Mouse (Mus musculus): ENCODE results near the gene Zfp182. TPM values are rescaled to one million over a fixed set of nuclear protein-coding genes. Genes with fewer than 3 reads are reported as not detected.

Gene Zfp182
- total RNA-seq (2014; fragmentation: Nextera tagmentation) (19.2 and 23.4 TPM in 2 replicates), total RNA-seq (2017) (11.0 and 15.4 TPM in 2 replicates)

DNA sequence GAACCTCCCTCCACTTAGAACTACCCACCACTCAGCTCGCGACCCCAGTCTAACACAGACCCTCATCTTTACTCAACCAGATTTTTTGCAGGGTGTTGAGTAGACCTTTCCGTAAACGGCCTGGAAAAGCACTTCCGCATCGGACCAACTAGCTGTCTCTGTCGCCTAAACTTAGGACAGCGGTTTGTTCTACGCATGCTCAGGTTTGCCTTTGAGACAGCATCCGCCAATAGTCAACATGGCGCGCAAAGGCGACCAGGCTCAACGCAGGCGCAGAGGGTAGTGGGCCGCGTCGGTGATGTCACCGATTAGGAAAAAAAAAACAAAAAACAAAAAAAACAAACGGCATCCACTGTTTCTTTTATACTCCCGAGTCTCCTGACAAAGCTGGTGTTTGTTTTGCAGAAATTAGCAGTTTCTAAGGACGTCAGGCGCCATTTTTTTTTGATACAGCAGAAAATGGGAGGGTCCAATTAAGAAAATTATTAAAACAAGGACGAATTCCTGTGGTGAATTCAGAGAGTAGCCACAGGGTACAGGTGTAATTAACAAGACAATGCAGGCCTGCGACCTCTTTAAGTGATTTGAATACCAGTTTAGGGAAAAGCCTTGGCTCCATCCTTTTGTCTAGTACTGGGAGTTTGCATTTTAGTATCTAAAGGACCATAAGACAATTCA, at the start of gene Zfp182:
Gene Zfp182, minus strand, starts transcription at position 451 of the 678 bp plus-strand sequence.
- peak; percentile 100 for ATAC-seq (replicated peaks; ENCODE audit: poor library complexity, severe bottlenecking)

DNA sequence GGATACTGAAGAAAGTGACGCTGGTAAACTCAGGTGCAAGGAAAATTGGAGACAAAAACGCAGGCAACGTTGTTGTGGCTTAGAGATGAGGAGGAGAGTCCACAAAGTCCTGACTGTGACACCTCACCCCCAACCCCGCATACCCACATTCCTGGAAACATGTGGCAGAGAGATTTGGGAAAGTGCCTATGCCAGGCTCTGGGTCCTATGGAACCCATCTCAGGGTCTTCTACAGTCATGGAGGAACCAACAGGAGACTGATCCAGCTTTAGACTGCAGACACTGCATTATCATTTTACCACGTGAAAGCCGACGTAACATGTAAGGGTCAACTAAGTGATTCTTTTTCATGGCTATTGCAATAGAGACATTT, 27.7 kb upstream of the Zfp182 start:
- no peak for ATAC-seq (replicated peaks; ENCODE audit: poor library complexity, severe bottlenecking)

DNA sequence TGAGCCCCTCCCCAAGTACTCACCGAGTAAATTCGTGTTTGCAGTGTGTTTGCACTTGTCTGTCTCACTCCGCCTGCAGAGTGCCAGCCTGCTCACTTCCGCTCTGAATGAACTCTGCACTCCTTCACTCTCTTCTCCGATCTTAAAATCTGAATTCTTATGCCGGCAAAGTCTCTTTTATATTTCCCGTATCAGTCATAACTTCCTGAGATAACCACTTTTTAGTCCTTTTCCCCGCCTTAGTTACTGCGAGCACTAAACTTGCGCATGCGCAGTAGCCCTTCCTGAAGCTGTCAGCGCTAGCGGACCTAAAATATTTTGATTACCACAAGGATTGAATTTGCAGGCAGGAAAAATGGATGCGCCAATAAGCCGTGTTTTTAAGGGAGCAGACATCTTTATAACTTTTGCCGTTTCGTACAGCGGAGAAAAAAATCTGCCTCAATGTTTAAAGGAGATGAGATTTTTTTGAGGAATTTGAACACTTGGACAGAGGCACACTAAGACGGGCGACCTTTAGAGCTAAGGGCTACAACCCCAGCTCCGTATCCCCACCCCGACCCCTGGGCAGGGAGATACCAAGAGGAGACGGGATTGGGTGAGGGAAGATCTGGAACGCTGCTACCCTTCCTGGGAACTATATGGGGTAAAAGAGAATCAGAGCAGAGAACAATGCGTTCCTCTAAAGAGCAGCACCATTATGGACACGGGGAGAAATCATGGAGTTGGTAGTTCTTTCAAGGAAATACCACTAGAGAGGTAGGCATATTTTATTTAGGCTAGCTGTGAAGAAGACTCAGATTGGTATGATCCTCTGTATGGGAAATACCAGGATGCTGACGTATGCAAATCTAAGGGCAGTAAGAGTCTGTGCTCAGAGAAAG, 27.1 kb upstream of the Zfp182 start, which contains the start of gene Zfp300:
Gene Zfp300, minus strand, starts transcription at position 545 of the 884 bp plus-strand sequence.
- peak; percentile 70 for ATAC-seq (replicated peaks; ENCODE audit: poor library complexity, severe bottlenecking)

DNA sequence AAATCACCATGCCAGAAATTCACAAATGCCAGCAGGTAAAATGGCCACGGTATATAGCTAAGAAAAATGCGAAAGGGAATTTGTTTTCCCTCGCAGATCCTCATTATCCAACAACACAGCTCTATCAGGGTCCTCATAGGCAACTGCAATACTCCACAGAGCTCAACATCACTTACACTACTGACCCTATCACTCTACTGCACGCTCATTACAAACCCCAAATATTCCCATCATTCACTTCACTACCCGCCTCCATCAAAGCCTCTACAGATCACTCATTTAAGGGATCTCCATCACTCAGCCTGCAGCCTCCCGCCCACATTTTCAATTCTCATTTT, 26.5 kb upstream of the Zfp182 start:
- ATAC-seq (replicated peaks; ENCODE audit: poor library complexity, severe bottlenecking): no peak

DNA sequence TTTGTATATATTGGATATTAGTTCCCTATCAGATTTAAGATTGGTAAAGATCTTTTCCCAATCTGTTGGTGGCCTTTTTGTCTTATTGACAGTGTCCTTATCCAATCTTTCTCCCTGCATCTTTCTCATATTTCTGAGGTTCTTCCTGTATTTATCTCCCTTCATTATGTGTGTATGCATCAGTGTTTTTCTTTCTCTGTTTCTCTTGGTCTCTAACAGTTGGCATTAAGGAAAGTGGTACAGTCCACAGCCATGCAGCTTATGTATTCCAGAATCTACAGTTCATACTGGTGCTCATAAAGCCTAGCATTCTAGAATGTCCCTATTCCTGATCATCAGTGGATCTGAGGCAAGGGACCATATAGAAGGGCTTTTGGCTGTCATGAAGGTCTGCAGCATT, 6.0 kb upstream of the Zfp182 start, which contains the start of gene Spaca5:
Gene Spaca5, plus strand, starts transcription at position 301 of the 400 bp plus-strand sequence.
- ATAC-seq (replicated peaks; ENCODE audit: poor library complexity, severe bottlenecking): no peak

DNA sequence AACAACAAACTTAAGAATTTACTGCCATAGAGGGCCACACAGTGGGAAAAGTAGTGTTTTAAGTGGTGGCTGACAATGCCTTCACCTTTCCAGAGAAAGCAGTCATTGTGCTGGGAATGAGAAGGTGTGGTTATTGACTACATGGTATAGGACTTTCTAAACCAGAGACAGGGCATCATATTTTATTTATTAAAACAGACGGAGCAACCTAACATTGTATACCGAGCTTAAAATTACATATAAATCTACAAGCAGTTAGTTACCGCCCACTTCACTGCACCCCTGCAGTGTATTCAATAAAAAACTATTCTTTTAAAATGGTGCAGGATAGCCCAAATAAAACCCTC, 401 bp upstream of the Zfp182 start:
- ATAC-seq (replicated peaks; ENCODE audit: poor library complexity, severe bottlenecking): no peak

DNA sequence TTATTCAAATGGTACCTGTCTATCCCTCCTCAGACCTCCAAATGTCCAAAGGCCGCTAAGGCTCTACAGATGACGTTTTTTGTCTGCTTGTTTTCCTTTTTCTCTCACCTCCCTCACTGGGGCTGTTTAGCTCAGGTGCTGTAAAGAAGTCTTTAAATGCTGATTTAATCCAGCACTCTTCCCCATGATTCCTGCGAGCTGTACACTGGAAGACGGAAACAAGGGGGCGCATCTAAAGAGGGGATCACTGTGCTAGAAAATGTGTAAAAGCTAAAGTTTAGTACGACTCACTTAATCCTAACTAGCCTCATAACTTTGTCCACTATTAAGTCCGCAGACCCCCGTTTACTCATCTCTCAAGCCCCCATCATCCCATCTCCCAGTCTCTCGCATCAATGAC, 656 bp downstream of the Zfp182 start:
- ATAC-seq (replicated peaks; ENCODE audit: poor library complexity, severe bottlenecking): no peak

DNA sequence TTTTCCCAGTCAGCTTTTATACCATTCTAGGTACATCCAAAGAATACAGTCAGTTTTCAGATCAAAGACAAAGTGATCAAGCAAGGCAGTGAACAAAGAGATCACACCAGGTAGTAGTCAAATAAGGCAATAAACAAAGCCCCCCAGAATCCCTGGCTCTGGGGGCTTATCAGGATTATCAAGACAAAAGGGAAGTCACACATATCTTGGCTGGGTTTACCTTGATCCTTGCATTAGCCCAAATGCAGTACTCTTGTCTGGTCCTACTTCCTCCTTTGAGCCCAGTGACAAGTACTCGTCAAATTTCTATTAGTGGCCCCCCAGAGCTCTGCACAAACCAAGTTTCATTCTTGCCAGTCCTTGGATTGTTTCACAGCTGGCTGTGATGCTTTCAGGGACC, 81.2 kb downstream of the Zfp182 start:
- no peak for ATAC-seq (replicated peaks; ENCODE audit: poor library complexity, severe bottlenecking)

Other genes with a start within 250 kb of the Zfp182 start
- not detected in 2 replicates for gene Timp1, start 192.2 kb downstream of the Zfp182 start, total RNA-seq (2014; fragmentation: Nextera tagmentation)
- gene Timp1, start 192.2 kb downstream of the Zfp182 start, total RNA-seq (2017): not detected in 2 replicates
- not detected in 2 replicates for gene Syn1, start 141.3 kb downstream of the Zfp182 start, total RNA-seq (2014; fragmentation: Nextera tagmentation)
- not detected in 2 replicates for gene Syn1, start 141.3 kb downstream of the Zfp182 start, total RNA-seq (2017)
- gene Cfp, start 130.8 kb downstream of the Zfp182 start, total RNA-seq (2014; fragmentation: Nextera tagmentation): 46.8 and 65.6 TPM in 2 replicates
- gene Cfp, start 130.8 kb downstream of the Zfp182 start, total RNA-seq (2017): 30.8 and 33.2 TPM in 2 replicates
- gene Elk1, start 111.7 kb downstream of the Zfp182 start, total RNA-seq (2014; fragmentation: Nextera tagmentation): 6.5 and 11.1 TPM in 2 replicates
- 2.7 and 3.3 TPM in 2 replicates for gene Elk1, start 111.7 kb downstream of the Zfp182 start, total RNA-seq (2017)
- gene Uxt, start 100.3 kb downstream of the Zfp182 start, total RNA-seq (2014; fragmentation: Nextera tagmentation): 52.4 and 85.8 TPM in 2 replicates
- 37.4 and 47.4 TPM in 2 replicates for gene Uxt, start 100.3 kb downstream of the Zfp182 start, total RNA-seq (2017)
- gene Spaca5, start 6.1 kb upstream of the Zfp182 start, total RNA-seq (2014; fragmentation: Nextera tagmentation): not detected in 2 replicates
- not detected in 2 replicates for gene Spaca5, start 6.1 kb upstream of the Zfp182 start, total RNA-seq (2017)
- not detected in 2 replicates for gene Zfp300, start 27.2 kb upstream of the Zfp182 start, total RNA-seq (2014; fragmentation: Nextera tagmentation)
- 0.73 and 1.3 TPM in 2 replicates for gene Zfp300, start 27.2 kb upstream of the Zfp182 start, total RNA-seq (2017)
- gene Ssxa1, start 53.5 kb upstream of the Zfp182 start, total RNA-seq (2014; fragmentation: Nextera tagmentation): not detected in 2 replicates
- gene Ssxa1, start 53.5 kb upstream of the Zfp182 start, total RNA-seq (2017): not detected in 2 replicates
- gene Gm21876, start 113.3 kb upstream of the Zfp182 start, total RNA-seq (2014; fragmentation: Nextera tagmentation): not detected in 2 replicates
- not detected in 2 replicates for gene Gm21876, start 113.3 kb upstream of the Zfp182 start, total RNA-seq (2017)

All from granulocyte monocyte progenitor cell, adult 5-6 weeks (primary cell).